Mouse (Mus musculus) stomach, postnatal 0 days (tissue): ENCODE results near the gene Atxn10. TPM values are rescaled to one million over a fixed set of nuclear protein-coding genes. Genes with fewer than 3 reads are reported as not detected.

ENCODE experiments used
- ATAC-seq: fragments of 200-750 bp; cut with Nextera tagmentation; 2 replicates; pipeline ENCODE4 v1.8.0; 2017; ENCODE audit not compliant: low FRiP score, low TSS enrichment
- DNase-seq: peaks from one replicate; pipeline ENCODE4 v3.0.0-alpha.2; 2016; ENCODE audit warnings: low spot score
- H3K27ac ChIP-seq: fragments of 300-500 bp; sonication (generic); replicated peaks from 2 replicates; pipeline ENCODE4 v1.5.1; 2014; ENCODE audit warnings: mild to moderate bottlenecking, control low read depth
- H3K27me3 ChIP-seq: fragments of 300-500 bp; sonication (generic); 2 replicates; pipeline ENCODE4 v1.6.1; 2014; ENCODE audit warnings: low read length; ENCODE audit not compliant: control insufficient read depth, insufficient read depth
- H3K36me3 ChIP-seq: fragments of 300-500 bp; sonication (generic); 2 replicates; pipeline ENCODE4 v1.6.1; 2014; ENCODE audit warnings: low read length, mixed read lengths; ENCODE audit not compliant: control insufficient read depth, insufficient read depth
- H3K4me1 ChIP-seq: fragments of 300-500 bp; sonication (generic); replicated peaks from 2 replicates; pipeline ENCODE4 v1.6.1; 2014; ENCODE audit warnings: antibody characterized with exemption; ENCODE audit not compliant: control insufficient read depth, insufficient read depth
- H3K4me2 ChIP-seq: fragments of 300-500 bp; sonication (generic); replicated peaks from 2 replicates; pipeline ENCODE4 v1.6.1; 2014; ENCODE audit warnings: low read depth, mild to moderate bottlenecking, control low read depth, moderate library complexity
- H3K4me3 ChIP-seq: fragments of 300-500 bp; sonication (generic); 2 replicates; pipeline ENCODE4 v1.5.1; 2014; ENCODE audit warnings: low read depth, low read length, control low read depth
- H3K9ac ChIP-seq: fragments of 300-500 bp; sonication (generic); 2 replicates; pipeline ENCODE4 v1.6.1; 2014; ENCODE audit warnings: mild to moderate bottlenecking, low read length, control low read depth, mixed read lengths
- H3K9me3 ChIP-seq: fragments of 300-500 bp; sonication (generic); 2 replicates; pipeline ENCODE4 v1.6.1; 2016; ENCODE audit warnings: low read length; ENCODE audit not compliant: control insufficient read depth
- CTCF ChIP-seq: IDR thresholded peaks from 2 replicates; pipeline ENCODE4 v1.5.1; 2016; ENCODE audit warnings: antibody characterized with exemption, low read depth, mild to moderate bottlenecking, moderate library complexity
- EP300 ChIP-seq: optimal IDR thresholded peaks from 2 replicates; pipeline ENCODE3; 2016; ENCODE audit warnings: antibody characterized with exemption
- WGBS: fragments of 180-500 bp; shearing (Covaris S2); extraction: QIAGEN DNeasy Blood & Tissue Kit; methylation state at CpG from one replicate; pipeline ENCODE4 v1.1.7; 2014; 5-methylcytosine and 5-hydroxymethylcytosine counted together
- polyA plus RNA-seq: library from polyadenylated mRNA; unstranded; fragments of >200 nt; fragmentation: Nextera tagmentation; extraction: Ambion mirVana; gene quantifications from 2 replicates; pipeline ENCODE4 v1.2.1, GENCODE M21; 2015

Gene Atxn10
- polyA plus RNA-seq, 1 experiment from 2014 or later = 124 TPM

DNA sequence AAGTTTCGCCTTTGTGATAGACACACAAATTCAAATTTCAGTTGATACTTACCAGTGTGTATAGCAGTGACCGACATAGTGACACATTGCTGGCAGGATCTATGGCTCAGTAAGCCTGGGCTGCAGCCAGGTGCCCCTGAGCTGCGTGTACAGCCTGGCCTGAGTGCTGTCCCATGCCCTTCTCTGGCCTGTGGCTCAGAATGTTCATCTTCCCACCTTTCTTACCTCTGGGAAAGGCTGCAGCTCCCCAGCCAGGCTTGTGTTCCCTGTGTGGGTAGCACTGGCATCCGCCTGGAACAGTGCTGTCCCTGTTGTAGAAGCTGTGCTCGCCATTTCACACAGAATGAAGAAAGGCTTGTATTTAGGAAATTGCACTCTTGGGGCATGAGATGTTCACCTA lies 72.7 kb downstream of the Atxn10 start:
- Histone ChIP-seq H3K4me3 (no peak overlapping the region), H3K27ac (no peak overlapping the region), H3K36me3 (no peaks in the 10 kb centered on the region), H3K4me2 (no peak overlapping the region), H3K9me3 (no peaks in the 10 kb centered on the region), H3K9ac (no peak overlapping the region), H3K4me1 (no peaks in the 10 kb centered on the region), H3K27me3 (no peaks in the 10 kb centered on the region)
- ATAC-seq (no peak), DNase-seq (no peak)
- TF ChIP-seq CTCF = no peak
- TF ChIP-seq EP300 = no peak
- 87% methylated on average over 5 of the region's 5 CpGs for WGBS

DNA sequence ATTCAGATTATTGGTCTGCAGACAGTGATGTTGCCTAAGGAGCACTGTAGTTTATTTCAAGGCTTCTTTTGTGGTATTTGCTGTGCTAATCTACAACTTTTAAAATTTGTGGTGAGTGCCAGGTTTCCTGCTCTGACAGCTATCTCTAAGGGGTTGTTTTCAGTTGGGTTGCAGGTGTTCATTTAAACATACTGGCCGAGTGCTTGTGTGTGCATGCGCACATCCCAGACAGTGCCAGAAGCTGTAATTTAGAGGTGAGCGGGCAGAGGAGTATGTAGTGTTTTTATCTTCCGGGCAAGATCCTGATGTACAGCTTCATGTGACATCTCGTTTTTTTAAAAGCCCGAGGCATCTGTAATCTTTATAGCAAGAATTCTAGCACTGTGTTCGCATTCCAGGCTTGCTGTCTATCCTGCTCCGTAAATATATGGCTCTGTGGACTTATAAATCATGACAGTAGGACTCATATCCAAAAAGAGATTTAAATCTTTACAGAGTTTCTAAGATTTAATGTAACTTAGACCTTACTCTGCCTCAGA lies 73.3 kb downstream of the Atxn10 start:
- TF ChIP-seq CTCF (no peak), EP300 (no peak)
- Histone ChIP-seq H3K27me3 (no peaks in the 10 kb centered on the region), H3K4me3 (no peak overlapping the region), H3K9ac (no peak overlapping the region), H3K4me1 (no peaks in the 10 kb centered on the region), H3K36me3 (no peaks in the 10 kb centered on the region), H3K9me3 (no peaks in the 10 kb centered on the region), H3K27ac (no peak overlapping the region), H3K4me2 (no peak overlapping the region)
- DNase-seq = no peak
- 53% methylated on average over 8 of the region's 8 CpGs for WGBS
- ATAC-seq = no peak

DNA sequence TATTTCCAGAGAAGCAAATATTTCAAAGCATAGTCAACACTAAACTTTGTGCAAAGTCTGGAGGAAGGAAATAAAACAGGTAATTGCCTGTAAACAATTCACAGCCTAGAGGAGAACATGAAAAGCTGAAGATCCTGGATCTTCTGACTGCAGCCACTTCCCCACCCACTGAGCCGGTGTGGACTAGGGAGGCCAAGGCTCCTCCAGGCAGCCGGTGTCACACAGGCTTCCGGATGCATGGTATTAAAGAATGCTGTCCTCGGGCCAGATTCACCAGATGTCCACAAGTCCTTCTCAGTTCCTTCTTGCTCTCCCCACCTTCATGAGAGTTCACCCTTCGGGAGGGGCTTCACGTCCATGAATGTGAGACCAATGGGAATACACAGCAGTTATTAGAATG lies 73.8 kb downstream of the Atxn10 start:
- no peaks in the 10 kb centered on the region for H3K36me3 ChIP-seq
- no peak overlapping the region for H3K9ac ChIP-seq
- WGBS = 71% methylated on average over 6 of the region's 6 CpGs
- H3K4me1 ChIP-seq = no peaks in the 10 kb centered on the region
- no peak for ATAC-seq
- H3K27ac ChIP-seq = no peak overlapping the region
- DNase-seq = no peak
- no peak overlapping the region for H3K4me3 ChIP-seq
- TF ChIP-seq CTCF (no peak), EP300 (no peak)
- no peaks in the 10 kb centered on the region for H3K27me3 ChIP-seq
- no peak overlapping the region for H3K4me2 ChIP-seq
- no peaks in the 10 kb centered on the region for H3K9me3 ChIP-seq

DNA sequence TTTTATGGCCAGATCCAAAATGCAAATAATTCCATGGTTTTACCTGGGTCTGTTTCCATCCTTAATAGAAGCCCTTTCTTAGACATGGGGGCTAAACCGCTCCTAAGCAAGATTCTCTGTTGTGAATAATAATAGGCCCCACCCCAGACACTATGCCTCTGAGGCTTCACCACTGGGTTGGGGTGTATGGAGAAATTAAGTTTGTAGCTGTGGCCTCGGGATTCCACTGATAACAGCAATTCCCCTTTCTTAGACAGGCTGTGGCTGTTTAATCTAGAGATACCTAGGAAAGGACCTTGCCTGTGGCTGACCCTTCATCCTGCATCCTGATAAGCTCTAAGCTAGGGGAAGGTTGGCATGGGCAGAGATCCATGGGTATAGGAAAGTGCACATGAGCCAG lies 78.6 kb downstream of the Atxn10 start:
- no peak for TF ChIP-seq EP300
- WGBS = 77% methylated on average over 2 of the region's 2 CpGs
- no peaks in the 10 kb centered on the region for H3K4me1 ChIP-seq
- H3K36me3 ChIP-seq = no peaks in the 10 kb centered on the region
- H3K4me2 ChIP-seq = no peak overlapping the region
- H3K27ac ChIP-seq = no peak overlapping the region
- H3K9ac ChIP-seq = no peak overlapping the region
- no peak overlapping the region for H3K4me3 ChIP-seq
- DNase-seq (no peak), ATAC-seq (no peak)
- H3K9me3 ChIP-seq = no peaks in the 10 kb centered on the region
- H3K27me3 ChIP-seq = no peaks in the 10 kb centered on the region

DNA sequence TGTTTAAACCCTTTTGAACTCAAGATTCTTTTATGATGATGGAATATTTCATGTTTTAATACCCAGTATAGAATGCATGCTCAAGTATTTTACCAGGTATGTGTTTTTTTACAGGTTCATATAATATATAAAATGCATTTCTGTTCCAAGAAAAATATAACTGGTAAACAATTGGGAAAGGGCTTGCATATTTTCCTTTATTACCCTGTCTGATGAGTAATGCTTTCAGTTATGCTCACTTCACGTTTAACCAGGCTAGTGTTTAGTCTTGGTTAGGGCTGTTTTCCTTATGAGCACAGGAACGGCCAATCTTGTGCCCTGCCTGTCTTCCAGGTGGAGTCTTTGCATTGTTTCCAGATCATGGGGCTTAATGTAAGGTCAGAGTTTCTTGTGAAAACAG lies 84.6 kb downstream of the Atxn10 start:
- ATAC-seq (no peak), DNase-seq (no peak)
- Histone ChIP-seq H3K9me3 (no peaks in the 10 kb centered on the region), H3K4me3 (no peak overlapping the region), H3K4me2 (no peak overlapping the region), H3K27me3 (no peaks in the 10 kb centered on the region), H3K36me3 (no peaks in the 10 kb centered on the region), H3K27ac (no peak overlapping the region), H3K9ac (no peak overlapping the region), H3K4me1 (no peaks in the 10 kb centered on the region)
- TF ChIP-seq CTCF (no peak), EP300 (no peak)
- WGBS = 27% methylated on average over 2 of the region's 2 CpGs

DNA sequence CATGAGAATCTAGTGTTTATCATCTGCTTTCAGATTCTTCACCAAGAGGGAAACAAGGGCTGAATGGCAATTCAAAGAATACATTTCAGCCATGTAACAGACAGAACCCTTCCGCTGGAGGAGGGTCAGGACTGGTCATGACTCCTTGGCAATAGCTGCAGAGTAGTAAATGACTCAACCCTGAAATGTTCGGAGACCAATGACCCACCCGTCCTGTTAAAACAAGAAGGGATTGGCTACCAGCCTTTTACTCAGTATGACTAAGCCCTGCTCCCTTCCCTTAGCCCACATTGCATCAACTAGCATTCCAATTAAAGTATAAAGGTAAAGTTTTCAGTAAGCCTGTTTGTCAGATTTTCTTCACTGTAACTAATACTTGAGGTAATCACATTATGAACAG lies 88.2 kb downstream of the Atxn10 start:
- Histone ChIP-seq H3K4me1 (no peaks in the 10 kb centered on the region), H3K27me3 (no peaks in the 10 kb centered on the region), H3K27ac (no peak overlapping the region), H3K9me3 (no peaks in the 10 kb centered on the region), H3K36me3 (no peaks in the 10 kb centered on the region), H3K4me2 (no peak overlapping the region), H3K4me3 (no peak overlapping the region), H3K9ac (no peak overlapping the region)
- ATAC-seq = peak; percentile 98
- TF ChIP-seq EP300 (no peak), CTCF (no peak)
- 34% methylated on average over 3 of the region's 3 CpGs for WGBS
- DNase-seq = peak; percentile 29
